Mouse (Mus musculus) neural tube, embryonic 13.5 days (tissue): ENCODE measurements around the gene Naa25. TPM values are rescaled to one million over a fixed set of nuclear protein-coding genes. Genes with fewer than 3 reads are reported as not detected.

Experiments used
- ATAC-seq: fragments of 200-750 bp; cut with Nextera tagmentation; 2 replicates; pipeline ENCODE4 v1.8.0; 2017; ENCODE audit warnings: low read depth, mild to moderate bottlenecking, moderate TSS enrichment, moderate library complexity
- H3K27ac ChIP-seq: fragments of 300-500 bp; sonication (generic); replicated peaks from 2 replicates; pipeline ENCODE4 v1.5.1; 2015; ENCODE audit warnings: moderate library complexity, mild to moderate bottlenecking, inconsistent platforms
- H3K27me3 ChIP-seq: fragments of 300-500 bp; sonication (generic); 2 replicates; pipeline ENCODE4 v1.6.1; 2015; ENCODE audit warnings: mild to moderate bottlenecking, inconsistent platforms
- H3K36me3 ChIP-seq: fragments of 300-500 bp; sonication (generic); 2 replicates; pipeline ENCODE4 v1.6.1; 2015; ENCODE audit warnings: mild to moderate bottlenecking, inconsistent platforms
- H3K4me1 ChIP-seq: fragments of 300-500 bp; sonication (generic); replicated peaks from 2 replicates; pipeline ENCODE4 v1.6.1; 2015; ENCODE audit warnings: inconsistent platforms
- H3K4me2 ChIP-seq: fragments of 300-500 bp; sonication (generic); 2 replicates; pipeline ENCODE4 v1.6.1; 2015; ENCODE audit warnings: inconsistent platforms, mild to moderate bottlenecking, moderate library complexity
- H3K4me3 ChIP-seq: fragments of 300-500 bp; sonication (generic); 2 replicates; pipeline ENCODE4 v1.5.1; 2015; ENCODE audit warnings: mild to moderate bottlenecking, inconsistent platforms
- H3K9ac ChIP-seq: fragments of 300-500 bp; sonication (generic); 2 replicates; pipeline ENCODE4 v1.6.1; 2015; ENCODE audit warnings: moderate library complexity, mild to moderate bottlenecking, inconsistent platforms
- H3K9me3 ChIP-seq: fragments of 300-500 bp; sonication (generic); 2 replicates; pipeline ENCODE4 v1.6.1; 2016; ENCODE audit warnings: inconsistent platforms
- WGBS: fragments of 180-500 bp; shearing (Covaris S2); methylation state at CpG from one replicate; pipeline ENCODE4 v1.1.7; 2015; 5-methylcytosine and 5-hydroxymethylcytosine counted together
- polyA plus RNA-seq: library from polyadenylated mRNA; unstranded; fragments of >200 nt; fragmentation: Nextera tagmentation; extraction: Ambion mirVana; gene quantifications from 2 replicates; pipeline ENCODE4 v1.2.1, GENCODE M21; 2015

Gene Naa25
- polyA plus RNA-seq, 1 experiment from 2014 or later, result 46.7 TPM

GRCm38 (mm10) chr5:121443548-121443947, 45.8 kb downstream of the Naa25 start:
- Histone ChIP-seq H3K4me3 (no peak overlapping the region), H3K9ac (no peak overlapping the region), H3K27ac (no peak overlapping the region), H3K27me3 (no peaks in the 10 kb centered on the region), H3K4me1 (no peaks in the 10 kb centered on the region), H3K4me2 (no peak overlapping the region), H3K9me3 (no peaks in the 10 kb centered on the region), H3K36me3 (peaks cover 91% of the 10 kb centered on the region)
- WGBS, result 93% methylated on average over 3 of the region's 3 CpGs
- no peak for ATAC-seq

DNA sequence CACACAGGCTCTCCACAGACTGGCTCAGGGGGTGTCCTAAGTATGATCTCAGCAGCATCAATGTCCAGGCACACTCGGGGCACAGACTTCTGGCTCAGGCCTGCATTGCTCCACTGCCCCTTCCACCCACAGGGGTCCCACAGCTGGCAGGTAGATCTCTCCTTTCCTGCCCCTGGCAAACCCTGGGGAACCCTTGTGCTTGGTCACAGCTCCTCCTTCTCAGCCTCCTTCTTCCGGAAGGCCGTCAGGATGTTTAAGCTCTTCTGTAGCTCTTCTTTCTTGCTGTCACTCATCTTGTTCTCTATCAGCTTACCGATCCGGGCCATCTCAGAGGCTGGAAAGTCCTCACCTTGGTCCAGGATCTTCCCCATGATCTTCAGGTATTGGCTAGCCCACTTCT, 47.1 kb downstream of the Naa25 start:
- H3K27ac ChIP-seq, result no peak overlapping the region
- no peak overlapping the region for H3K4me3 ChIP-seq
- H3K4me1 ChIP-seq, result peaks cover 8% of the 10 kb centered on the region
- H3K27me3 ChIP-seq, result no peaks in the 10 kb centered on the region
- peaks cover 91% of the 10 kb centered on the region for H3K36me3 ChIP-seq
- no peak for ATAC-seq
- H3K4me2 ChIP-seq, result no peak overlapping the region
- no peaks in the 10 kb centered on the region for H3K9me3 ChIP-seq
- no peak overlapping the region for H3K9ac ChIP-seq
- WGBS, result 94% methylated on average over 5 of the region's 5 CpGs

GRCm38 (mm10) chr5:121448450-121448849, 50.7 kb downstream of the Naa25 start:
- H3K36me3 ChIP-seq, result peaks cover 65% of the 10 kb centered on the region
- H3K27ac ChIP-seq, result no peak overlapping the region
- no peaks in the 10 kb centered on the region for H3K9me3 ChIP-seq
- 96% methylated on average over 3 of the region's 3 CpGs for WGBS
- H3K4me2 ChIP-seq, result no peak overlapping the region
- H3K9ac ChIP-seq, result no peak overlapping the region
- peaks cover 31% of the 10 kb centered on the region for H3K4me1 ChIP-seq
- no peak overlapping the region for H3K4me3 ChIP-seq
- no peak for ATAC-seq
- H3K27me3 ChIP-seq, result no peaks in the 10 kb centered on the region

- Histone ChIP-seq H3K27me3 (no peaks in the 10 kb centered on the region), H3K36me3 (peaks cover 50% of the 10 kb centered on the region), H3K4me1 (peaks cover 41% of the 10 kb centered on the region), H3K9ac (no peak overlapping the region), H3K9me3 (no peaks in the 10 kb centered on the region), H3K4me2 (peak overlapping the region; percentile 81; the same call in 1 of the 2 replicates), H3K4me3 (no peak overlapping the region), H3K27ac (no peak overlapping the region)
- ATAC-seq, result no peak
- 74% methylated on average over 6 of the region's 6 CpGs for WGBS
These were observed 52.2 kb downstream of the Naa25 start for GRCm38 (mm10) chr5:121449976-121450375.

DNA sequence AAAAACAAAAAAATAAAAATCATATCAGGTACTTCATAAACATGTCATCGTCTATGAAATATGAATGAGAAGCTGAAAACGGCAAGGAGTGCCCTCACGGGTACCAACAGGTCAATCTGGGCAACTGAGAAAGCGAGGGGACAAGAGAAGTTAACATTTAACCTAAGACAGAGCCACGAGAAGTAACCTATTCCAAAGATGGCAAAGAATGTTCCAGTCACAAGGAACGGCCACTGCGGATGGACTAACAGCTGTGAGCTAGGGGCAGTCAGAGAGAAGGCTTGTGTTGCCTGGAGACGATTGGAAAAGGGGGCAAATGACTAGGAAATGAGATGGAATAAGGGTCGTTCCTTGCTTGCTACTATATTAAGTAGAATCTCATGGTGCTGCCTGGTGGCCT, 52.7 kb downstream of the Naa25 start:
- Histone ChIP-seq H3K27me3 (no peaks in the 10 kb centered on the region), H3K9me3 (no peaks in the 10 kb centered on the region), H3K4me1 (peaks cover 41% of the 10 kb centered on the region), H3K36me3 (peaks cover 45% of the 10 kb centered on the region), H3K4me3 (peak overlapping the region; percentile 79; the same call in 1 of the 2 replicates), H3K27ac (no peak overlapping the region), H3K4me2 (peak overlapping the region; percentile 81), H3K9ac (peak overlapping the region; percentile 60)
- ATAC-seq, result no peak
- 80% methylated on average over 9 of the region's 9 CpGs for WGBS

- Histone ChIP-seq H3K4me2 (peak overlapping the region; percentile 81), H3K9me3 (no peaks in the 10 kb centered on the region), H3K36me3 (peaks cover 38% of the 10 kb centered on the region), H3K27me3 (no peaks in the 10 kb centered on the region), H3K4me1 (peaks cover 41% of the 10 kb centered on the region), H3K4me3 (peak overlapping the region; percentile 79), H3K9ac (peak overlapping the region; percentile 91), H3K27ac (peak overlapping the region; percentile 96)
- no peak for ATAC-seq
- WGBS, result 28% methylated on average over 8 of the region's 8 CpGs
These were observed 53.5 kb downstream of the Naa25 start for GRCm38 (mm10) chr5:121451203-121451602.

- peak within 1 kb of the TSS; percentile 79 for H3K4me3 ChIP-seq
- peaks cover 41% of the 10 kb centered on the region for H3K4me1 ChIP-seq
- peaks cover 34% of the 10 kb centered on the region for H3K36me3 ChIP-seq
- H3K27me3 ChIP-seq, result no peaks in the 10 kb centered on the region
- WGBS, result under 1% methylated on average over 17 of the region's 17 CpGs
- H3K4me2 ChIP-seq, result peak within 1 kb of the TSS; percentile 81
- no peaks in the 10 kb centered on the region for H3K9me3 ChIP-seq
- peak within 1 kb of the TSS; percentile 98 for H3K9ac ChIP-seq
- peak within 1 kb of the TSS; percentile 96 for H3K27ac ChIP-seq
- ATAC-seq, result peak; percentile 55
These were observed 53.9 kb downstream of the Naa25 start, which contains the start of gene Tmem116 for GRCm38 (mm10) chr5:121451644-121452025. TSS of gene Tmem116 (plus strand) at chr5:121451893.

GRCm38 (mm10) chr5:121452026-121452869, 54.5 kb downstream of the Naa25 start, which contains the start of gene Erp29:
TSS of gene Erp29 (minus strand) at chr5:121452506.
- H3K9me3 ChIP-seq, result no peaks in the 10 kb centered on the region
- H3K4me2 ChIP-seq, result peak within 1 kb of the TSS; percentile 81
- H3K9ac ChIP-seq, result peak within 1 kb of the TSS; percentile 98
- under 1% methylated on average over 79 of the region's 97 CpGs for WGBS
- ATAC-seq, result peak; percentile 95
- H3K27ac ChIP-seq, result peak within 1 kb of the TSS; percentile 96
- H3K27me3 ChIP-seq, result no peaks in the 10 kb centered on the region
- peaks cover 27% of the 10 kb centered on the region for H3K36me3 ChIP-seq
- H3K4me1 ChIP-seq, result peaks cover 41% of the 10 kb centered on the region
- peak within 1 kb of the TSS; percentile 79 for H3K4me3 ChIP-seq

DNA sequence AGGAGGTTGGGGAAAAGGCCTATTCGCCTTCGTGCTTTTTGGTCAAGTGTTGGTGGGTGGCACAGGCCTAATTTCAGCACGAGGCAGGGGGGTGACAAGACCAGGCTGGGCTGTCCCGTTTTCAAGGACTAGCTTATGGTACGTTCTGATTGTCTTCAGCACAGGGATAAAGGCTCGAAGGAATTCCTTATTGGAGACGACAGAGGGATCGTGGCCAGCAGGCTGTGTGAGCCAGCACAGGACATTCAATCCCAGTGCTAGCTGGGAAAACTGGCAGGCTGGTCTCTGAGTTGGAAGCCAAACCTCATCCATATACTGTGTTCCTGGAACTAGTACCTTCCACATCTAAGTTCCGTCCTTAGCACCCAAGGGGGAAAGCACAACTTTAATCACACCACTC, 55.2 kb downstream of the Naa25 start:
- WGBS, result 6% methylated on average over 9 of the region's 9 CpGs
- peak overlapping the region; percentile 98 for H3K9ac ChIP-seq

DNA sequence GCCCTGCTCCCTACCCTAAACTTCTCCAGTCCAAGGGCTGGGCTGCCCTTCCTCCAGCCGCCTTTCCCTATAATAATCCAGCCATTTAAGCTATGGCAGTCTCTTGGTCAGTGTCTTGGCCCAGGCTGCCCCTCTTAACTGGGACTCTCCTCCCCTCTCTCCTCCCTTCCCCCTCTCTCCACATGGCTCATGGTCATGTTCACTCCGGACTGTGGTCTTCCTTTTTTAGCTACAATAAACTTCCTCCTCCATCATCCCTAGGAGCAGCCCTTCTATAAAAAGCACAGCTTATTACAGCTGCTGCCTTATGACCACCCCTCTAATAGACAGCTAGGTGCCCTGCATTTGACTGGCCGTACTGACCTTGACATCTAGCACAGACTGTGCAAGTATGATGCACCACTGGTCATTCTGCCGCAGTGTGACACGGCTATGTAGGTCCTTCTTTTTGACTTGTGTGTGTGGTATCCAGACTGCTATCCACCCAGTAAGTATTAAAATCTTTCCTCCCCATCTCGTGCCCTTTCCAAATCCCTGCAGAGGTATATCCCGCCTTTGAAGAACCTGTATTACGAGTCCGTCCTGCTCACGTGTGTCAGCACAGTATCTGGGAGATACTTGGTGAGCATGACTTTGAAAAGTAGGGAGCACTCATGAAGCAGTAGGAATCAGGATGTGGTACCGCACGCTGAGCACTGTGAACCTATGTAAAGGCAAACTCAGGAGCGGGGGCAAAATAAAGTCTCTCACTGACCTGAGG, 56.2 kb downstream of the Naa25 start:
- 0 out of 2 replicates have a peak overlapping the region, but pooled peaks have one; percentile 79 for H3K4me3 ChIP-seq
- ATAC-seq, result no peak
- peaks cover 41% of the 10 kb centered on the region for H3K4me1 ChIP-seq
- peak overlapping the region; percentile 79; the same call in 1 of the 2 replicates for H3K4me2 ChIP-seq
- H3K9ac ChIP-seq, result no peak overlapping the region
- peaks cover 11% of the 10 kb centered on the region for H3K36me3 ChIP-seq
- H3K9me3 ChIP-seq, result no peaks in the 10 kb centered on the region
- H3K27ac ChIP-seq, result no peak overlapping the region
- H3K27me3 ChIP-seq, result no peaks in the 10 kb centered on the region
- WGBS, result 95% methylated on average over 13 of the region's 13 CpGs

More for the DNA sequence above, 55.2 kb downstream of the Naa25 start:
- peaks cover 41% of the 10 kb centered on the region for H3K4me1 ChIP-seq
- H3K27me3 ChIP-seq, result no peaks in the 10 kb centered on the region
- peak overlapping the region; percentile 79 for H3K4me3 ChIP-seq
- peak overlapping the region; percentile 96 for H3K27ac ChIP-seq
- ATAC-seq, result no peak; the same call in 1 of the 2 replicates
- peak overlapping the region; percentile 79 for H3K4me2 ChIP-seq
- H3K36me3 ChIP-seq, result peaks cover 21% of the 10 kb centered on the region
- no peaks in the 10 kb centered on the region for H3K9me3 ChIP-seq

- Histone ChIP-seq H3K4me1 (peaks cover 37% of the 10 kb centered on the region), H3K4me2 (no peak overlapping the region), H3K4me3 (no peak overlapping the region), H3K36me3 (peaks cover 5% of the 10 kb centered on the region), H3K27ac (no peak overlapping the region), H3K27me3 (no peaks in the 10 kb centered on the region), H3K9me3 (no peaks in the 10 kb centered on the region), H3K9ac (no peak overlapping the region)
- 92% methylated on average over 3 of the region's 3 CpGs for WGBS
- no peak for ATAC-seq
These were observed 56.7 kb downstream of the Naa25 start for GRCm38 (mm10) chr5:121454503-121454782.
